Mouse (Mus musculus): ENCODE measurements around the gene Lrrfip2.

Gene Lrrfip2

DNA sequence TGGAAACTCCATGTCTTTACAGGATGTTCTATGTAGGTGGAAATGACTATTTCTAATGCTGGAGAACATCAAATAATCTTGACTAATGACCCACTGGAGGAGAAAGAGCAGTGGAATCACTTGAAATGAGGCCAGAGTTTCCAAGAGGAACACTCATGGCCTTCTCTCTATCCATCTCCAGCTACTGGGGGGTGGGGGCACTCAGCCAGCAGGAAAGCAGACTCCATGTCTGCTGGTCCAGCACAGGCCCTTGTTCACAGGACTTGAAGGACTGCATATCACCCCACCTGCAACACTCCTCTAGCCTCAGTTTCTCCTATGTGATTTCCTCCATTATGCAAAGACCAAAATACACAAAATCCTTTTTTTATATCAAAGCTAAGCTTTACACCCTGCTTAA, 120.3 kb downstream of the Lrrfip2 start:
- no peak for DNase-seq

DNA sequence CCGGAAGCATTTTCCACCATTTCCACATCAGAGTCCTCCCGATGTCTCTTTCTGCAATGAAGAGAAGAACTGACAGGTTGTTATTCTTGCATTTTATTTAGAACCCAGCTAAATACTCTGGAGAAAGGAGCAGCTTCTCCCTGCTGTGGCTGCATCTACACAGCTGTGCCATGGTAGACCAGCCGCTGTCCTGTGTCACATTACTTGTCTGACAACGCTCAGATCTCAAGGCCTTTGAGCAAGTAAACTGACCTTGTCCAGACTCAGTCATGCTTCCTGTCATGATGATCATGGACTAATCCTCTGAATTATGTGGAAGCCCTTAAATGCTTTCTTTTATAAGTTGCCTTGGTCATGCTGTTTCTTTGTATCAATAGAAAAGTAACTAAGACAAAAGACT, 122.4 kb downstream of the Lrrfip2 start:
- DNase-seq, result no peak

DNA sequence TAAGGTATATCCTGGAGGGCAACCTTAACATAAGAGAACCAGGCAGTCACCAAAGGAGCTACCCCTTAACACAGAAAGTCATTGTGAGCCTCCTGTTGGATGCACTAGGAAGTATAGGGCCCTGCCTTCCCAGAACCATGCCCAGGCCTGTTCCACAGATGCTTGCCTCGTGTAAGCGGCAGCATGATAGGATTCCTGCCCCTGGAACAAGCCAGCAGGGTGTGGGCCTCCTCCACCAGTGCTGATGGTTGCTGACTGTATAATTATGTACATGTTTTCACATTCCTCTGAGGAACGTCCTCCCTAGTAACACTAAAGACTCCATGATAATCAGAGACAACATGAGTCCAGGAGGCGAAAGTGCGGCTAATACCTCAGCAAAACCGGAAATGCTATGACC, 126.0 kb downstream of the Lrrfip2 start:
- peak; percentile 86 for DNase-seq

DNA sequence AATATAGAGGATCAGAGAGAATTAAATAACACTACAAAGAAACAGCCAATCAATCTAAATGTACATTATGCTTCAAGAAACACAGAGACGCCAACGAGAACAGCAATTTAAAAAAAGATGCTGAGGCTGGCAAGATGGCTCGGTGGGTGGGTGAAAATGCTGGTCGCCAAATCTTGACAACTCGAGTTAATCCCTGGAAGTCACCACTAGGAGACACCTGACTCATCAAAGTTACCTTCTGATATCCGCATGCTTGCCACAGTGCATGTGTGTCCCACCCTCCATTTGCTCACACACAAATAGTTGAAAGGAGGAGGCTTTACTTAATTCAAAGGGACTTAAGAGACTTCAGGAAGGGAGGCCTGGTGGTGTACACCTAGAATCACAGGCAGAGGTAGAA, 128.2 kb downstream of the Lrrfip2 start:
- DNase-seq, result peak; percentile 21

DNA sequence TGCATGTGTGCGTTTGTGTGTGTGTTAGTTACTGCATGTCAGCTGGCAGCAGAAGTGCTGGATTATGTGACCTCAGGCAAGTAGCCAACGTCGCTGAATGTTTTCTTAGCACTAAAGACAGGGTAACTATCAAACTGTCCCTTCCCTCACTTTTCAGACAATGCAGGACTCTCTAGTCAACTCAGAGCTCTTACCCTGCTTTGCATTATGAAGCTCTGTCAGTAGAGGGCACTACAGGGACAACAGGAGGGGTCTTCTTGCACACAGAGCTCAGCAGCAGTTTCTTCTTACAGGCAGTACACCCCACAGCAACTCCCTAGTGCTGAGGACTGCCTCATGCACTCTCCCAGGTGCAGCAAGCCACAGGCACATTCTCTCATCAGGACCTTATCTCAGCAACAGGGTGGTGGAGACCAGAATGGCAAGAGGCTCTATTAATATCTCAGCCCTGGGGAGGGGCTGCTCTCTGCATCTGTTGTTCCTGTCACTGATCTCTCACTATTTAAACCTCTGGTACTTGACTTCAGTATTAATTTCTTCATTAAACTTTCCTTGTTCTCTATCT, 130.4 kb downstream of the Lrrfip2 start:
- DNase-seq, result peak; percentile 89

DNA sequence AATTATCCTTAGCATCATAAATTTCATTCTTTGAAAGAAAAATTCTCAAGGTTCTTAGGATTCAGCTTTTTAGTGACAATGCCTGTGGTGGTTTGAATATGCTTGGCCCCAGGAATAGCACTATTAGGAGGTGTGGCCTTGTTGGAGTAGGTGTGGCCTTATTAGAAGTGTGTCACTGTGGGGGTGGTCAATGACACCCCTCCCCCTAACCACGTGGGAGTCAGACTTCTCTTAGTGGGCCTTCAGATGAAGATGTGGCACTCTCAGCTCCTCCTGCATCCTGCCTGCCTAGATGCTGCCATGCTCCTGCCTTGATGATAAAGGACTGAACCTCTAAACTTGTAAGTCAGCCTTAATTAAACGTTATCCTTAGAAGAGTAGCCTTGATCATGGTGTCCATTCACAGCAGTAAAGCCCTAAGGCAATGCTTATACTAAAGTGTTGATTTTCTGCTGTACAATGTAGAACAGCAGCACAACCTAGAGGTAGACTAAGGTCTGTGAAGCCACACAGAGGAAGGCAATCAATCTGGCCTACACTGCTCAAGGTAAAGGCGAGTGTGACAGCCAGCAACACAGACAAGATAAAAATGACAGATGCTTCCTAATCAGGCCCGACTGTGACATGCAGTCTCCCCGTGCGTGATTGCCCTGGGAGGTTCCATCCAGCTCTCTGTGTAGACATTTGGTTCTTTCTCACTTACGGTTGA, 134.9 kb downstream of the Lrrfip2 start:
- peak; percentile 80 for DNase-seq

DNA sequence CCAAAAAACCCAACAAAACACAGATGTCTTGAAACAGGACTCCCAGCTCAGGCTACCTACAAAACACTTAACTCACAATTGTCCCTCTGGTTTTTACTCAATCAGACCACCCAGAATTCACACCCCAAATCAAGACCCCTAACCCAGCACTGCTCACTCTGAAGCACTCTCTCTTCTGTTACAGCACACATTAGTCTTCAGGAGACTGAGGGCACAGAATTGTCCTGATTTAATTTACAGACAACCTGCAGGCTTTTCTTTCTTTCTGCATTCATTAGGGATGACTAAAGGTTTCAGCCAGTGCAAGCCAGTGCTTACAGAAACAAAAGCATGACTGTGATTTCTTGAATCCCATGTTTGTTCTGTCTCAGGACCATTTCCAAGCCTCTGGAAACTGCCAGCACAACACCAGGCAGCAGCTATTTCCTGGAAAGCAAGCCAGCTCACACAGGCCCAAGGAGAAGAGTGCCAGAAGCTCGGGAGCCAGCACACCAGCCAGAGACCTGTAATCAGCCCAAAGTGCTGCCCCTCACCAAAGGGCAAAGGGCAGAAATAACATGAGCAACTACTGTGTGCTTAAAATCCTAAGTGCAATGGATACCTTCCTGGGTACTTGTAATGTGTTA, 143.1 kb downstream of the Lrrfip2 start:
- peak; percentile 94 for DNase-seq

DNA sequence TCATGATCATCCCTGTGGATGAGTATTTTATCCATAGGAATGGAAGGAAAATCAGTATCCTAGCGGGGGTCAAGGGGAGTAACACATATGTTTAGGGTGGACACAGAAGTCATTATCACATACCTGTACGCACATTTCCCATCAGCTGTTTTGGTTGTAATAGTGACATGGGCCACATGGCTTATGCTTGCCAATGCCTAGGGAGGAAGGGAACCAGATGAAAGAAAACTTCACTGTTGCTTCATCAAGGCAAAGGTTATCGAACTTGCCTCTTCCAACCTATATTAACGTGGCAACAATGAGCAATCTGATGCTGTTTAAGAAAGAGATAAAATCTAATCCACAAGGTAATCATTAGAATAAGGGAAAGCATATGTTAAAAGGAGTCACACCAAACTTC, 144.0 kb downstream of the Lrrfip2 start:
- no peak for DNase-seq

DNA sequence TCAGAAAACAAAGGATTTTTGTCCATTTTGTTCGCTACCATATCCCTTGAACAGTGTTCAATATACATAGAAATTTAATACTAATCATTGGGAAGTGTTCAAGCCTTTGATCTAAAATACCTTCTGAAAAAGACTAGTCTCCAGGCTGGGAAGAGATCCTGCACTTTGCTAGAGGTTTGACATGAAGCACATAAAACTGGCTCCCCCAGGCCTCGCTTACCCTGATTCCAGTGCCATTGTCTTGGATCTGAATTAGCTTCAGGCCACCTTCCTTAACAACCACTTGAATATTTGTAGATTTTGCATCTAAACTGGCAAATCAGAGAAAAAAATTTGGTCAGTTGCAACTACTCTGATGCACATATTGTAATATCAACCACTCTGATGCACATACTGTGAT, 150.6 kb downstream of the Lrrfip2 start:
- DNase-seq, result peak; percentile 73

DNA sequence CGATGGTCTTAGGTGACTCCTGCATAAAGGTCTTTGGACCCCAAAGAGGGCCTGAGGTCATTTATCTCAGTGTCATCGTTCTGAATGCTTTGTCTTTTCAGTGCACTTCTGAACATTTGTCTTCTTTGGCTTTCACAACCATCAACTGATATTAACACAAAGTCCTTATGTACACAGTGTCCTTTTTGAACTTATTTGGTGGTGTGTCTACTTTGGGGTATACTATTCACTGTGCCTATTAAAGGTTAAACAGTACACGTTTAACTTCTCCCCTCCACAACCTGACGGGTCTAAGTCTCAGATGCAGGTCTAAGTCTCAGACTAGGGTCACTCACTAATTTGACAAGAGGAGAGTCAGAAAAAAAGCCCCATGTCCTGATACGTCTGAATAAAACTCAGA, 153.2 kb downstream of the Lrrfip2 start:
- no peak for DNase-seq

DNA sequence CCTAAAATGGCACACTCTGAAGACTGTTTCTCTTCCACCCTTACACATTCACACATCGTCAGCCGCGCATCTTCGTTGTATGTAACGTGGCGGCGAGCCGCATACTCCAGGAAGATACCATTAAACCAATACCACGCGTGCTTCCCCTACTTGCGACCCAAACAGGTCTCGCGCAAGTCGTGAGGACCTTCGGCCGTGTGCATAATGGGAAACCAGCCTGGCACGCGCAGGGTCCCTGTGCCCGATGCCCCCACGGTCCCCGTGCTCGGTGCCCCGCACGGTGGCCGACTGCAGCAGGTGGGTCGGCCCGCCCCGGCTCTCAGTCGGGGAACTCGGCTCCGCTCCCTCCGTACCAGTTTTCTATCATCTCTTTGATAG, 153.7 kb downstream of the Lrrfip2 start:
- no peak for DNase-seq

DNA sequence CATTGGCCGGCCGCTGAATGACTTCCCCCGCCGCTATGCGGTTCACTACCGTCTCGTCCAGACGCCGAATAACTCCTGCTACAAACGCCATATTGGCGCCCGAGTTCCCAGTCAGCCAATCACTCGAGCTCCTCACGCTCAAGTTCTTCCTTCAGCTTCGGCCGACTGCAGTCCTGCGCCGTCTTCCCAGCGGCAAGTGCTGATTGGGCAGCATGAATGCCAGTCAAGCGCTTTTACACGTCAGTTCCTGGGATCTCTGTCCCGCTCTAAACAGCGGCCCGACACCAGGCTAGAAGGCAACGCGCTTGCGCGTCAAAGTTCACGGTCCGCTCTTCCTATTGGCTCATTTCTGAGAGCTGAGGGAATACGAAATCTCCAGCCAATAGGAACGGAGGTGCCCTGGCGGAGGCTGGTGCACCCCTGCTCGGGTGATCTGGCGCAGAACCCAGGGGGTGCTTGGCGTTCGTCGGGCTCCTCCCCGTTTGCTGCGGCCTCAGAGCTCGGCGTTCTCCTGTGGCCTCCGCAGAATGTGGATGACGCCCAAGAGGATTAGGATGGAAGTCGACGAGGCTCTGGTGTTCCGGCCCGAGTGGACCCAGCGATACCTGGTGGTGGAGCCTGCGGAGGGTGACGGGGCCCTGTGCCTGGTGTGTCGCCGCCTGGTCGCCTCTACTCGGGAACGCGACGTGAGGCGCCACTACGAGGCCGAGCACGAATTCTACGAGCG, 154.2 kb downstream of the Lrrfip2 start, which contains the start of the genes Mlh1 and Epm2aip1:
TSS of gene Mlh1 (minus strand) at position 358 of the 727 bp plus-strand sequence.
TSS of gene Epm2aip1 (plus strand) at position 496 of the 727 bp plus-strand sequence.
- peak; percentile 100 for DNase-seq

DNA sequence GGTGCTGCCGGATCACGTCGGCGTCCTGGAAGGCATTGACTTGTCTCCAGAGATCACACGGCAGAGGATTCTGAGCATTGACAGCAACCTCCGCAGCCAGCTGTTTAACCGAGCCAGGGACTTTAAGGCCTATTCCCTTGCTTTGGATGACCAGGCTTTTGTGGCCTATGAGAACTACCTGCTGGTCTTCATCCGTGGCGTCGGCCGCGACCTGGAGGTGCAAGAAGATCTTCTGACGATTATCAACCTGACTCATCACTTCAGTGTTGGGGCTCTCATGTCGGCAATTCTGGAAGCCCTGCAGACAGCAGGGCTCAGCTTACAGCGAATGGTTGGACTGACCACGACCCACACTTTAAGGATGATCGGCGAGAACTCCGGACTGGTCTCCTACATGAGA, 155.0 kb downstream of the Lrrfip2 start:
- DNase-seq, result no peak

DNA sequence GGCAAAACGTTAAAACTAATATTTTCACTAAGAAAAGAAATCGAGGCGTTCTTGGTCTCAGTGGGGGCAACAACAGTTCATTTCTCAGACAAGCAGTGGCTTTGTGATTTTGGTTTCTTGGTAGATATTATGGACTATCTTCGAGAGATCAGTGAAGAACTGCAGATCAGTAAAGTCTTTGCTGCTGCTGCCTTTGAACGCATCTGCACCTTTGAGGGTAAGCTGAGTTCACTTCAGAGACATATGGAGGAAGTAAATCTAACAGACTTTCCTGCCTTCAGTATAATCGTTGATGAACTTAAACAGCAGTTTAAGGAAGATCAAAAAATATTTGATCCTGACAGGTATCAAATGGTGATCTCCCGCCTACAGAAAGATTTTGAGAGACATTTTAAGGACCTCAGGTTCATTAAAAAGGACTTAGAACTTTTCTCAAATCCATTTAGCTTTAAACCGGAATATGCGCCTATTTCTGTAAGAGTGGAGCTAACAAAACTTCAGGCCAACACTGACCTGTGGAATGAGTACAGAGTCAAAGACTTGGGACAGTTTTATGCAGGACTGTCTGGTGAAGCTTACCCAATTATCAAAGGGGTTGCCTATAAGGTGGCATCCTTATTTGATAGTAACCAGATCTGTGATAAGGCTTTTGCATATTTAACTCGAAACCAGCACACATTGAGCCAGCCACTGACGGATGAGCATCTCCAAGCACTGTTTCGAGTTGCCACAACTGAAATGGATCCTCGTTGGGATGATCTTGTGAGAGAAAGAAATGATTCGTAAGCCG, 155.8 kb downstream of the Lrrfip2 start:
- DNase-seq, result peak; percentile 85

DNA sequence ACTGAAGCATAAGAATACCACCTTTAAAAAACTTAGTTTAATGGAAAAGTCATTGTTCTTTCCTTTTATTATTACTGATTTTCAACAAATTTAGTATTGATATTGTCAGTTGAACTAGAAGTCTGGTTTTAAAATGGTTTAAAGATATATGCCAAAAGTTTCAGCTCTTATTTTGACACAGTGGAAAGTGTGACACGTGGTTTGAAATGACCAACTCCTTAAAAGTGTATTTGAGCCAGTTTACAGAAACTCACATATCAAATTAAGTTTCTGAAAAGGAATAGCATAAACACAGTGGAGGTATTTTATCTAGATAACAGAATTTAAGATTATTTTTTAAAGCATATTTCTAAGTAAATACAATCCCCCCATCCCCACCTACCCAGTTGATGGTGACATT, 156.6 kb downstream of the Lrrfip2 start:
- no peak for DNase-seq

DNA sequence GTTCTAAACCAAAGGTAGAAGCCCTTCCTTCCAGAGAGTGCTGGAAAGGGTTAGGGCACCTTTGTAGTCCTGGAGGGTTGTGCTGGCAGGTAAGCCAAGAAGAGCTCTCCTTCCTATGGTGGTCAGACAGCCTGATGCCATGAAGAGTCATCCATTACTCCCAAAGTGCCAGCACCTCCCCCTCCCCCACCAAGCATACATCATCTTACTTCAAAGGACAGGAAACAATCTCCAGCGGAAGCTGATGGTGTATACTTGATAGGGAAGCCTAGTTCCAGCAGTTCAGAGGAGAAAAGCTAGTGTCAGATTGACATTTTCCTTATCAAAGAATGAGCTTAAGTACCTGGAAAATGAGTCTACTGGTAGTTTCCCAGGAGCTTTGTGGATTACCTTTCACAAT, 157.8 kb downstream of the Lrrfip2 start:
- peak; percentile 85 for DNase-seq
